Mouse (Mus musculus) lung, embryonic 14.5 days (tissue): ENCODE data around the gene Pik3ip1. TPM values are rescaled to one million over a fixed set of nuclear protein-coding genes. Genes with fewer than 3 reads are reported as not detected.

Experiments
- ATAC-seq: fragments of 200-750 bp; cut with Nextera tagmentation; 2 replicates; pipeline ENCODE4 v1.8.0; 2017; ENCODE audit warnings: mild to moderate bottlenecking, moderate TSS enrichment, moderate library complexity; ENCODE audit not compliant: insufficient read depth
- DNase-seq: peaks from one replicate; pipeline ENCODE4 v3.0.0-alpha.2; 2015
- H3K27ac ChIP-seq: fragments of 300-500 bp; sonication (generic); 2 replicates; pipeline ENCODE4 v1.5.1; 2014; ENCODE audit warnings: low read depth, mild to moderate bottlenecking, moderate library complexity
- H3K27me3 ChIP-seq: fragments of 300-500 bp; sonication (generic); 2 replicates; pipeline ENCODE4 v1.6.1; 2014; ENCODE audit warnings: low read length, control low read depth; ENCODE audit not compliant: insufficient read depth
- H3K36me3 ChIP-seq: fragments of 300-500 bp; sonication (generic); 2 replicates; pipeline ENCODE4 v1.6.1; 2014; ENCODE audit warnings: control low read depth; ENCODE audit not compliant: insufficient read depth
- H3K4me1 ChIP-seq: fragments of 300-500 bp; sonication (generic); 2 replicates; pipeline ENCODE4 v1.6.1; 2014; ENCODE audit warnings: antibody characterized with exemption, control low read depth; ENCODE audit not compliant: insufficient read depth
- H3K4me2 ChIP-seq: fragments of 300-500 bp; sonication (generic); 2 replicates; pipeline ENCODE4 v1.6.1; 2014; ENCODE audit warnings: mild to moderate bottlenecking
- H3K4me3 ChIP-seq: fragments of 300-500 bp; sonication (generic); 2 replicates; pipeline ENCODE4 v1.5.1; 2014; ENCODE audit warnings: low read depth, low read length
- H3K9ac ChIP-seq: fragments of 300-500 bp; sonication (generic); 2 replicates; pipeline ENCODE4 v1.6.1; 2014
- H3K9me3 ChIP-seq: fragments of 300-500 bp; sonication (generic); 2 replicates; pipeline ENCODE4 v1.6.1; 2016; ENCODE audit warnings: low read depth, low read length, control low read depth
- CTCF ChIP-seq: IDR thresholded peaks from 2 replicates; pipeline ENCODE4 v1.5.1; 2016; ENCODE audit warnings: antibody characterized with exemption, low read depth
- WGBS: fragments of 180-500 bp; shearing (Covaris S2); extraction: QIAGEN DNeasy Blood & Tissue Kit; methylation state at CpG from one replicate; pipeline ENCODE4 v1.1.7; 2014; 5-methylcytosine and 5-hydroxymethylcytosine counted together
- polyA plus RNA-seq: library from polyadenylated mRNA; unstranded; fragments of >200 nt; fragmentation: Nextera tagmentation; extraction: Ambion mirVana; gene quantifications from 2 replicates; pipeline ENCODE4 v1.2.1, GENCODE M21; 2014

Gene Pik3ip1
- polyA plus RNA-seq, 1 experiment from 2014 or later = 8.5 TPM

DNA sequence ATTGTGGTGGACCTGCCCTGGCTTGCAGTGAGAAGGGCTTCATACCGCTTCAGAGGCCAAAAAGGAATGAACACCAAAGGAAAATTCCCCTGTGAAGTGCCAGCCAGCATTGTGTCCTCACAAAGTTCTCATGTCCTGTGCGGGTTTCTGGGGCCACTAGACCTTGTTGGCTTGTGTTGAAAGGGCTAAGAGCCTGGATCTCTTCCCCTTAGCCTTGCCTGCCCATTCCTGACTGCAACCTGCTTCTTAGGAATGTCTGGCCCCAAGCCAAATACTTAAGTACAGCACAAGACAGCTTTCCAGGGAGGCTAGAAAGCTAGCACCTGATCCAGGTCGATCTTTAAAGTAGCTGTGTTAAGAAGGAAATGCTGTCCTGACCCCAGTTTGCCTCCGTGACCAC, 27.4 kb upstream of the Pik3ip1 start:
- Histone ChIP-seq H3K27ac (peak overlapping the region; percentile 54), H3K9ac (no peak overlapping the region), H3K27me3 (no peaks in the 10 kb centered on the region), H3K9me3 (no peaks in the 10 kb centered on the region), H3K4me3 (no peak overlapping the region), H3K4me2 (no peak overlapping the region), H3K4me1 (no peaks in the 10 kb centered on the region), H3K36me3 (peaks cover 99% of the 10 kb centered on the region)
- 57% methylated on average over 4 of the region's 4 CpGs for WGBS
- ATAC-seq (peak; percentile 67; the same call in 1 of the 2 replicates), DNase-seq (peak; percentile 73)
- no peak for TF ChIP-seq CTCF

GRCm38 (mm10) chr11:3305821-3306220, 24.4 kb upstream of the Pik3ip1 start:
- no peak for TF ChIP-seq CTCF
- no peak overlapping the region for H3K27ac ChIP-seq
- DNase-seq (no peak), ATAC-seq (no peak)
- H3K27me3 ChIP-seq = no peaks in the 10 kb centered on the region
- no peak overlapping the region for H3K4me3 ChIP-seq
- H3K36me3 ChIP-seq = peaks cover 99% of the 10 kb centered on the region
- 91% methylated on average over 4 of the region's 4 CpGs for WGBS
- H3K4me2 ChIP-seq = no peak overlapping the region
- H3K4me1 ChIP-seq = no peaks in the 10 kb centered on the region
- H3K9ac ChIP-seq = no peak overlapping the region
- no peaks in the 10 kb centered on the region for H3K9me3 ChIP-seq

DNA sequence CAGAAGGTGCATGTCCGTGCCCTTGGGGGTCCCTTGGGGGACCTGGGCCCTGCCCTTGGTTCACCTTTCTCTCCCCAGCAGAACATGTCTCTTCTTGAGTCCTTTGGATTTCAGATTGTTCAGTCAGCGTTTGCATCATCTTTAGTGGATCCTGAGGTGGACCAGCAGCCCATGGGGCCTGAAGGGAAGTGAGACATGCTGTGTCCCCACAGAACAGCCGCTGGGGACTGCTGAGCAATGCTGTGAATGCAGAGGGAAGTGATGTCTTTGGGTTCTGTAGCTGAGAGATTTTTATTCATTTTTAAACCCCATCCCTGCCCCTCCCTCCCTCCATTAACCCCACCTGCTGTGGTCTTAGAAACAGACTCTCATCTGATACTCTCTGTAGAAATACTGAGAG, 22.3 kb upstream of the Pik3ip1 start:
- Histone ChIP-seq H3K4me2 (no peak overlapping the region), H3K9ac (no peak overlapping the region), H3K27me3 (no peaks in the 10 kb centered on the region), H3K27ac (no peak overlapping the region), H3K4me1 (no peaks in the 10 kb centered on the region), H3K9me3 (no peaks in the 10 kb centered on the region), H3K36me3 (peaks cover 93% of the 10 kb centered on the region), H3K4me3 (no peak overlapping the region)
- TF ChIP-seq CTCF = no peak
- no peak for DNase-seq
- ATAC-seq = no peak
- WGBS = 89% methylated on average over 3 of the region's 3 CpGs

- H3K9ac ChIP-seq = no peak overlapping the region
Observed at GRCm38 (mm10) chr11:3309884-3310283, 20.3 kb upstream of the Pik3ip1 start.

DNA sequence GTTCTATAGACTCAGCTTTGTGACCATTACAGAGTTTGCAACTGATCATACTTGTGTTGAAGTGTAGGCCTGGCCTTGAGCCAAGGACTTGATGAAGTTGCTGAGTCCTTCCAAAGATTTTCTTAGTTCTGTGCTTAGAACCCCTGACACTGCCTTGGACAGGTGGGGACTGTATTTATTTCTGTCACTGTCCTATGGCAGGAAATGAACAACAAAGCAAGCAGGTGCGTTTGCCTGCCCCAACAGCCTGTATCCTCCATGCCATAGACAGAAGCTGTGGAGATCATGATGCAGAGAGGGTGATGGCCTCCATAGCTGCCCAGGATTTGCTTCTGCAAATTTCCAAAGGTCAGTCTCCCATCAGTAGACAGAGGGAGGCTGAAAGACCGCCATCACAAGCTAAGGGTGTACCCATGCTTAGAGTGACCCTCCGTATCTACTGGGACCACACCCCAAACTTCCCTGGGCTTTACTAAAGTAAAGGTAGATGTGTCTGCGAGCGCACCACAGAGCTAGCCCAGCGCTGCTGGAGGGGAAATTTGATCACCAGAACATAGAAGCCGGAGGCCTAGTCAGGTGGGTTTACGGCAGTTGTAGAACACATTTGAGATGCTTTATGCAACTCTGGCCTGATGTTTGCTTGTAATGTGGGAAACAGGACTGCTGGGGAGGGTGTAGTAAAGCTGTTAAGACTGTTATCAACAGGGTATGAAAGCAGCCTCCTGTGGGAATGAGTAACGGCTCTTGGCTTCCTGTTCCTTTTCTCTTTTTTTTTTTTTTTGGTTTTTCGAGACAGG, 19.2 kb upstream of the Pik3ip1 start:
- H3K27me3 ChIP-seq = no peaks in the 10 kb centered on the region
- H3K27ac ChIP-seq = no peak overlapping the region
- H3K4me2 ChIP-seq = no peak overlapping the region
- 88% methylated on average over 9 of the region's 10 CpGs for WGBS
- no peak for TF ChIP-seq CTCF
- no peaks in the 10 kb centered on the region for H3K9me3 ChIP-seq
- peaks cover 71% of the 10 kb centered on the region for H3K36me3 ChIP-seq
- H3K9ac ChIP-seq = no peak overlapping the region
- no peak for DNase-seq
- no peak for ATAC-seq
- no peaks in the 10 kb centered on the region for H3K4me1 ChIP-seq
- H3K4me3 ChIP-seq = no peak overlapping the region

More at GRCm38 (mm10) chr11:3309884-3310283, 20.3 kb upstream of the Pik3ip1 start:
- Histone ChIP-seq H3K27me3 (no peaks in the 10 kb centered on the region), H3K9me3 (no peaks in the 10 kb centered on the region), H3K4me2 (no peak overlapping the region), H3K4me1 (no peaks in the 10 kb centered on the region), H3K4me3 (no peak overlapping the region), H3K27ac (no peak overlapping the region), H3K36me3 (peaks cover 82% of the 10 kb centered on the region)
- WGBS = 83% methylated on average over 4 of the region's 4 CpGs
- no peak for ATAC-seq
- no peak for TF ChIP-seq CTCF
- no peak for DNase-seq

GRCm38 (mm10) chr11:3311586-3312347, 18.4 kb upstream of the Pik3ip1 start:
- no peak for DNase-seq
- no peak overlapping the region for H3K9ac ChIP-seq
- no peak overlapping the region for H3K4me3 ChIP-seq
- no peaks in the 10 kb centered on the region for H3K4me1 ChIP-seq
- no peak for TF ChIP-seq CTCF
- H3K36me3 ChIP-seq = peaks cover 63% of the 10 kb centered on the region
- no peak for ATAC-seq
- 80% methylated on average over 9 of the region's 10 CpGs for WGBS
- H3K27ac ChIP-seq = no peak overlapping the region
- H3K27me3 ChIP-seq = no peaks in the 10 kb centered on the region
- no peak overlapping the region for H3K4me2 ChIP-seq
- no peaks in the 10 kb centered on the region for H3K9me3 ChIP-seq

GRCm38 (mm10) chr11:3313294-3313693, 16.9 kb upstream of the Pik3ip1 start:
- Histone ChIP-seq H3K27ac (no peak overlapping the region), H3K4me3 (no peak overlapping the region), H3K9me3 (no peaks in the 10 kb centered on the region), H3K27me3 (no peaks in the 10 kb centered on the region), H3K36me3 (peaks cover 48% of the 10 kb centered on the region), H3K9ac (no peak overlapping the region), H3K4me2 (no peak overlapping the region), H3K4me1 (no peaks in the 10 kb centered on the region)
- DNase-seq = no peak
- ATAC-seq = no peak
- WGBS = 84% methylated on average over 1 of the region's 1 CpGs
- TF ChIP-seq CTCF = no peak
